Mouse (Mus musculus): ENCODE data around the gene Zrsr1.

DNA sequence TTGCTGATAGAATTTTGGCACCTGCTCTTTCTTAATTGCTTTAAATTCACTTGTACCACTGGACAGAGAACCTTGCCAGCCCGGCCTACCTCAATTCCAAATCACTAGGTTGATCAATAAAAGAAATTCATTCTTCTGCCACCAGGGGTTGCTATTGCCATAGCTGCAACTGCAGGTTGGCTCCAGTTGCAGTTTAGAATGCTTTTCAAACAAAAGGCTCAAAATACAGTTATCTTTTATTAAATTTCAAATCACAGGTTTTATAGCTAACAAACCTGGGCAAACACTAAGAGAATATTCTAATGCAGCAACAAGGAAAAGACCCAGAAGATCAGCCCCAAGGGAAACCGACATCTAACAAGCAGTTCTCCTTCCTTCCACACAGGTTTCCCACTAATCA lies 15.6 kb downstream of the Zrsr1 start:
- TF ChIP-seq TAL1 (IDR thresholded peaks at IDR 0.05; ENCODE audit: low read length) (no peak), GATA1 (IDR thresholded peaks at IDR 0.05; ENCODE audit: low read length) (no peak)
